Mouse (Mus musculus): ENCODE data around the gene Snx1. TPM values are rescaled to one million over a fixed set of nuclear protein-coding genes. Genes with fewer than 3 reads are reported as not detected.
A peak's percentile ranks its signal among the peaks of the same experiment; 100 is the strongest.

The Snx1 gene
- total RNA-seq, 2 experiments from 2014 or later, result 86.9 to 93.2 TPM

DNA sequence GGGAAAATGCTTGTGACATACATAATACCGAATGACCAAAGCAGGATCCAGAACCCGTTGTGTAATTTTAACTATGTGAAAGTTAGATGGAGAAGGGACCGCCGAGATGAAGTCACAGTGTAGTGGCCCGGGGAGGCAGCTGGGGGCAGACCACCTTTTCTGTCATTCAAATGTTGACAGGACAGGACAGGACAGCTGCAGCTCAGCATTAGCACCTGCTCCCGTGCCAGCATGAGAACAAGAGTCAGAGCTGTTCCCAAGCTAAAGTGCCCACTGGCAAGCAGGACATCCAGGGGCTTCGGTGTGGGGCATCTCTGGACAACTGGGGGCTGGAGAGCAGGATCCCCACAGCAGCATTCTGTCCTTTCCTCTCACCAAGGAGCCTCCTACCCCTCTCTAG is 39.3 kb downstream of the Snx1 start:
- no peak for DNase-seq

DNA sequence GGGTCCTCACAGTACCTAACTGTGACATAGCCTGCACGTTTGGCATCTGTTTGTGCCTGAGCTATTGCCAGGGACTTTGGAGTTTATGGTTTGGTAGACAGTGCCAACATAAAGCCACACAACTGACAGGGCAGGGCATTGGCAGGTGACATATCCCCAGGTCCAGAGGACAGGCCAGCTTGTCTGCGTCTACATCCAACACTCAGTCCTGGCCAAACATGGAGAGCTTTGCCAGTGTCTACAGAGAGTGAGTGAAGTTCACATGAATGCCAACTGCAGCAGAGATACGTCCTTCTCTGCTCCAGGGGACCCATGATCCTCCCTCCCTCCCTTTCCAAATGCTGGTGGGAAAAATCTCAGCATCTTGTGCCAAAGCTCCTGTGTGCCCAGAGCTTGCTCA is 42.2 kb downstream of the Snx1 start:
- DNase-seq, result no peak

DNA sequence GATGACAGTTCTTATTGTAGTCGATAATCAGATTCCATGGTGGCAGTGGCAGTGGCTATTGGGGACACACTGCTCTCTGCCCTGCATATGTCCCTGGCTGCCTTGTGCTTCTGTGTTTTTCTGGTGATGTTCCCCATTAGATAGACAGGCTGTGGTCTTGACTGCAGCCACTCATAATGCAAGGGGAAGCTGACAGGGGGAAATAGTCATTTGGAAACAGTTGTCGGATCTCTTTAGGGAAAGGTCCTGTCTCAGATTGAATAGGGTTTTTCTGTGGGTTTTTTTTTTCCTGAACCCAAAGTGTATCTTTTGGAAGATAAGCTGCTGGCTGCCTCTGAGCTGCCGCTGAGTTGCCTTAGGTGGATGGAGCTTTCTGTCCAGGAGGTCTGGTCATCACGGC is 44.4 kb downstream of the Snx1 start:
- DNase-seq, result no peak

DNA sequence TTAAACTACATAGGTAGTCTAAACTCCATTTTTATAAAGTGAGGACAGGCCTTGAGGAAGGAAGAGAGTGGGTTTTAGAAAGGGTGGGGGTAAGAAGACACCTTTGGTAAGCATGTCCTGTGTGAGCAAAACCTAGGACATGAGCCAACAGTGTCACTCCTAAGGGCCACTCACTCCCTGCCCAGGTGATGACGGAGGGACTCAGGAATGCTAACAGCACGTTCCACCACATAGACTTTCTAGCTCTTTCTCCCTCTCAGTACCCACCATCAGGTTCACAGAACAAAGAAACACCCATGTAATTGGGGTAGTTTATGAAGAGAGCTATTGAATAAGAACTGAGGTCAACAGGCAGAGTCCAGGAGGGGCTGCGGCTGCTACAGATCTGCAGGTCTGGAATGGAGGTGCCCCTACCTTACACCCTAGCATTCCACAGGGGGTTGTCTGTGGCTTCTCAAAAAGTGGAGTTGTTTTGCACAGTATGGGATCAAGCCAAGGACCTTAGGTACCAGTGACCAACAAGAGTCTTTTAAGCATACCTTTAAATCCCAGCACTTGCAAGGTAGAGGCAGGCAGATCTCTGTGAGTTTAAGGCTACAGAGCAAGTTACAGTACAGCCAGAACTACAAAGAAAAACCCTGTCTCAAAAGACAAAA is 45.5 kb downstream of the Snx1 start:
- no peak for DNase-seq

DNA sequence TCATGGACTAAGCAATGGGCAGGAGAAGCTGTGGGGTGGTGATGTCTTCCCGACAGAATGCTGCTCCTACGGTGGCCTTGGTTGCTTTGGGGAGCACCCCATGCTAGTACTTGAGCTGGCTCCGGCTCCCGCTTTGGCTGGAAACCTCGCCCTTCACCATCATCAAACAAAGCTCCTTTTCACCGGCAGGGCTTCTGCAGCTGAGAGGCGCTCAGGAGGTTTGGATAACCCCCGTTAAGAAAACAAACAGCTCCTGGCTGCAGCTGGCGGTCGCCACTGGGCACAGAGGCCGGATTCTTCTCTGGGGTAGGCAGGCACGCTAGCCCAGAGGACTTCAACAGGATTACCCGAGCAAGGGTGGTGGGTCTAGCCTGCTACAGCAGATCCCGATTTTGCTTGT is 47.9 kb downstream of the Snx1 start:
- peak in 1 of 2 experiments; percentile 39 for DNase-seq

DNA sequence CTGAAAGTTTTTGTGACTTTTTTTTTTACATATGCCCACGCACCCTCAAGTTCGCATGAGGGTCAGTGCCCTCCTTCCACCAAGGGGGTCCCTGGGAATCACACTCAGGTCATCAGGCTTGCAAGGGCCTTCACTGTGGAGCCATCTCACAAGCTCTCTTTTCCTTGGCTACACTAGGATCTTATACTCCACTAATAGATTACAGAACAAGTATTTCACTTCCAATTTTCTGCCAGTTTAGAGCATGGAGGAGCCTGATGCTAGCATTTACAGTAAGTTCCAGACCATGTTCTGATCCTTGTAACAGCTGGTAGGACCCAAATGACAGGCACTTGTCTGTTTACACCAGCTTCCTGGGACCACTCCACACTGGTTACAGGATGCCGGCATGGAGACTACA is 48.3 kb downstream of the Snx1 start:
- DNase-seq, result no peak

DNA sequence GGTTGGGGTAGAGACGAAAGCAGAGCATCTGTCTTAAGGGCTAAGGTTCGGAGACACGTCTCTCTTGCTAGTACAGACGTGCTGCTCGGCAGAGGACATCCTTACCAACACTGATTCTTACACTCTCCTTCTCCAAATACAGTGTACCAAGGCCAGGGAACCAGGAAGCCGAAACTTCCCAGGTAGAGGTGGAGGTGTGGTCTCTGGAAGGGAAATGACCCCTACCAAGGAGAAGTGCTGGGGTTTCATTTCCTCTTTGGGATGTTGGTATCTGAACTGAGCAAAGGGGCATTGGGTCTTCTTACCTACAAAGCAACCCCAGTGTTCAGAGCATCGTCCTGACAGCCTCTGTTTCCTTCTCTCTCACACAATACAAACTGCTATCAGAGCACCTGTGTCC is 53.6 kb downstream of the Snx1 start:
- DNase-seq, result no peak

DNA sequence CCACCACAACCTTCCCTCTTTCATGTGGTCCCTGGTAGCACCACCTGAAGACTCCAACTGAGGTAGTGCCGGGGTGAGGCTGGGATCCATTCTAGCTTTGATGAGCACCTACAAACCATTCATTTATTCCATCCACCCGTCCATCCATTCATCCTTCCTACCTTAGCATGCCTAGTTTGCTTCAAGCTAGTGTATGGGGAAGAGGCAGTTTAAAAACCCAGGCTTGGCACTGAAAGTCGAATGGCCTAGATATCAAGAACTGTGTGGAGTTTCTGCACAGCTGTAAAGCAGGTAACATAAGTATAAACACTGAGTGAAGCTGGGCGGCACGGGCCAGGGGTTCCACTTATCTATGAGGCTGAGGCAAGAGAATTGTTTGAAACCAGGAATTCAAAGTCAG is 56.2 kb downstream of the Snx1 start:
- DNase-seq, result no peak

DNA sequence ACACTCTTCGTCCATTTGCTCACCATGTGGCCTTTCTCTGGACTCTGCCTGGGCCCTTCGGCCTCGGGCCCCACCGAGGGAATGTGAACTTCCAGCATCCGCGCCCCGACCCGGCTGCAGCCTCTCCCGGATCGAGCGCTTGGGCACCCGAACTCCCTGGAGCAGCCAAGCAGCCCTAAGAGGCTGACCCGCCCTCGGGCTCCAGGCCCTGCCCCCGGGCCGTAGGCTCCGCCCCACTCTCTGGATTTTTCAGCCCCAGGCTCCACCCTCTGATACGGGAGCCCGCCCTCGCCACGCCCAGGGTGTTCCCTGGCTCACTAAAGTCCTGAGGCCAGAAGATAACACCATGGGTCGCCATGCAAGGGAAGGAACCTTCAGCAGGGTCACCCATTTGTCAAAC is 56.8 kb downstream of the Snx1 start, which contains the start of gene Snx22:
Gene Snx22, minus strand, starts transcription at position 137 of the 400 bp plus-strand sequence.
- DNase-seq, result peak; percentile 62 to 71

DNA sequence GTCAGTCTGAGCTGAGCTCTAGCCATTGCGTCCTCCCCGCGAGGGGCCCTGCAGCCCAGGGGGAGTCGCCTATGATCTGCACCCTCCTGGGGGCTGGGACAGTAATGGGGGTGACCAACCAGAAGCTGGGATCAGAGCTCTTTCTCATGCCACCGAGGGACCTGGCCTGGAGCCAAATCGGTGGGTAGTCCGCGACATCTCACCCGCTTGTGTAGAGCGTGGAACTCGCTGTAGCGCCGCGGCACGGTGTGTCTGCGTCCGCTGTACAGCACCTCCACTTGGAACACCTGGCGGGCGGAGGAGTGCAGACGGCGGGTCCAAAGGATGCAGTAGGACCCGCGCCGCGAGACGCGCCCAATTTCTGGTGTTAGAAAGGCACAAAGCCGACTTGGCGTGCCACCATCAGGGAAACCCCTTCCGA is 57.4 kb downstream of the Snx1 start:
- DNase-seq, result no peak

DNA sequence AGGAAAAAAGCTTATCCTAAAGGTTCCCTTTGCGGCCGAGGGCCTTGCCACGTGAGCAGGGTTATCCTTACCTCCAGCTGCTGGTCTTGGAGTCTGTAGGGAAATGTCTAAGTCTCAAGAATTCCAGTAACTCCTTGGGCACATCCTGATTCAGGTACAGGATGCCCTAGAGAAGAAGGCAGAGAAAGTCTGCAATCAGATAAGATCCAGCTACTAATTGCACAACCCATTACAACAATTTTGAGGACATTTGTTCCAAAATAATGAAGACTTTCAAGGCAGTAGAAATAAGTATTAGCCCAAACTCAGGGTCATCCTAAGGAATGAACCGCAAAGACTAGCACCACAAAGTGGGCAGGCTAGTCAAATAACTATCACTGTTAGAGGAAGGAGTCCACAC is 58.3 kb downstream of the Snx1 start:
- DNase-seq, result no peak

DNA sequence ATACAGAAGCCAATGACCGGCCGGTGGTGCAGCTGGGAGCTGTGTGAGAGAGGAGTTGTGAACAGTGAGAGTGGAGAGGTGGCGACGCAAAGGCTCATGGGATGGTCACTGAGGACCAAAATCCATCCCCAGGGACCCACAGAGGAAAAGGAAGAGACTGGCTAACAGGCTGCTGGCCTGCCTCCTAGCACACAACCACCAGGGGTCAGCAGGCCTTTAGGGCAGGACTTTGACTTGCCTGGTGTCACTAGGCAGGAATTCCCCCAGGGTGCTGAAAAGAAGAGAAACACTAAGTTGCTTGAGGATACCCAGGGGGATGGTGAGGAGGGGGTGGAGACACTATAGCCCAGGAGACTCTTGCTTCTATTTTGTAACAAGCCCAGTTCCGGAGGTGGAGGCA is 58.8 kb downstream of the Snx1 start:
- no peak for DNase-seq

DNA sequence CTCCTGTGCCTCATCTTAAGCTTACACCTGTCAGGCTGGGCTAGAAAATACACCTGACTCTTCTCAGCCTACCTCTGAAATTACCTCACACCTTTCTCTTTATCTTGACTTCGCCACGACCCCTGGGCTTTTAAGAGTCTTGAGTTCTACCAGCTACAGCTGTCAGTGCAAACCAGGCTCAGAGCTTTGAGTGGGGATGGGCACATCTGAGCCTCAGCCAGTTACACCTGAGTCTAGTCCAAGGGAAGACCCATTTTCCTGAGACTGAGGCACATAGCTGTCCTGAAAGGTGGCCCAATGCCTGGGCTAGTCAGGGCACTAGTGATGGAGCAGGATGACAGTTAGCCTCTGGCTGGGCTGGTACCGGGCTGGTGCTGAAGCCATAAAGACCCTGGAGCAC is 59.6 kb downstream of the Snx1 start:
- no peak for DNase-seq

DNA sequence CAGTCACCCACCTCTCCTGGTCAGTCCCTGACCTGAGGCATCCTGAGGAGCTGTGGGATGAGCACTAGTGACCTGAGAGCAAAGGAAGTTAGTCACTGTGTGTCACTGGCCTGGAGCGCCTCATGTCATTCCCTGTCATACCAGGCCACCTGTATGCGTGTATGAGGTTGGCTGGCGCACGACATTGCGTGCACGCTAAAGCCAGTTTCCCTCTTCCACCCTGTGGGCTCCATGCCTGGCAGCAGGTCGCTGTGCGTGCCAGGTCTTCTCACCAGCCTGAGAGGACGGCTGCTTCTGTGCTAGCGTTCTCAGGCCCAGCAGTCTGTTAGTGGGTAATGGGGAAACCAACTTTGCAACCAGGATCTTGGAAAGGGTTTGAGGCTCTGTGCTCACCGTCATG is 62.1 kb downstream of the Snx1 start:
- no peak for DNase-seq

DNA sequence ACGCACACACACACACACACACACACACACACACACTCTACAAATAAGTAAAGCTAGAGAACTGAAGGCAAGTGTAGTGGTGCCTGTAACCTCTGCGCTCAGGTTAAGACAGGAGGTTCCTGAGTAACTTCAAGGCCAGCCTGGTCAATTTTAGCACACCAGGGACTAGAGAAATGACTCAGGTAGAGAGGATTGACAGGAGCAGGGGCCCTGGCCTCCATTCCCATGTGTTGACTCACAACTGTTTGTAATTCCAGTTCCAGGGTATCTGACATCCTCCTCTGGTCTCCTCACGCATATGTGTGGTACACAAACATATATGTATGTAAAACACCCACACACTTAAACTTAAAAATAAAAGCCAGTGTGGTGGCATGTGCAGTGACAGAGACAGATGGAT is 62.9 kb downstream of the Snx1 start:
- no peak for DNase-seq

DNA sequence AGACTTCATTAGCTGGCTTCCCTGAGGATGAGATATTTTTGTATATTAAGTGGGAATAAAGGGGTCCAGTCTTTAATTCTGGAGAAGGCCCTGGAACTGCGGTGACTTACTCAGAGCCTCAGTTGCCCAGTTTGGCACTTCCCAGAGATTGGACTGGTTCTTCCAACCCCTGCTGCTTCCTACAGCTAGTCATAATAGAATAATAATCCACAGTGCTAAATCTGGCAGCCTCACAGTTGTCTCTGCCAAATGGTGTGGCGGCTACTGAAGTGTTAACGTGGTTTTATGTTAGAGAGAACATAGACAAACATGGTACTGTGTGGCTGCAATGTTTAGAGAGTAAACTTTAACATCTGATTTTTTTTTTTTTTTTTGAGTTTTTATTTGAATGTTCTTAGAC is 64.7 kb downstream of the Snx1 start:
- DNase-seq, result no peak

DNA sequence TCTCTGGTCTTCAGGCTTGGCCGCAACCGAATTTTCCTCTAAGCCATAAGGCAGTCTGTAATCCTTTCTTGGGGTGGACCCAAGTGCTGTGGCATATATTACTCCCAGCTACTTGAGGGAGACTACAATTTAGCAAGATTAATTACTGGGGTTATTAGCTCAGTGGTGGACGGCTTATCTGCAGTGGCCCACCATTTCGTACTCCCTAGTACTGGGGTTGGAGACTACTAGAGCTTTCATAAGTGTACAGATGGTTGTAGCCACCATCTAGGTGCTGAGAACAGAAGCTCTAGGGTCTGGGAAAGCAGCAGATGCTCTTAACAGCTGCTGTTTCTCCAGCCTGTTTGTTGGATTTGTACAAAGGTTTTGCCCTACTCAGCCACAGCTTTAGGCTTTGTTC is 65.4 kb downstream of the Snx1 start:
- no peak for DNase-seq

DNA sequence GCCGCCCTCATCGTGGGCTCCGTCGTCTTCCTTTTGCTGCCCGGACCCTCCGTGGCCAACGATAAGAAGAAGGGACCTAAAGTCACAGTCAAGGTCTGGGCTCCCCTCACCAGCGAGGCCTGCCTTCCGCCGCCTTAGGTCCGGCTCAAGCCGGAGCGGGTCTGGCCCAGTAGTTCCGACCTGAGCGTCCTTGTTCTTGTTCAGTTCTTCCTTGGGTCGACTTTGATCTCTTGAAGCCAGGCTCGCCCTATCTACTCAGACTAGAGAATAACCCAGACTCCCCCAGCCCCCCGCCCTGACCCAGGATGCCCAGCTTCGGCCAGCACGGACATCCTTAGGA is 66.1 kb downstream of the Snx1 start:
- DNase-seq, result no peak

DNA sequence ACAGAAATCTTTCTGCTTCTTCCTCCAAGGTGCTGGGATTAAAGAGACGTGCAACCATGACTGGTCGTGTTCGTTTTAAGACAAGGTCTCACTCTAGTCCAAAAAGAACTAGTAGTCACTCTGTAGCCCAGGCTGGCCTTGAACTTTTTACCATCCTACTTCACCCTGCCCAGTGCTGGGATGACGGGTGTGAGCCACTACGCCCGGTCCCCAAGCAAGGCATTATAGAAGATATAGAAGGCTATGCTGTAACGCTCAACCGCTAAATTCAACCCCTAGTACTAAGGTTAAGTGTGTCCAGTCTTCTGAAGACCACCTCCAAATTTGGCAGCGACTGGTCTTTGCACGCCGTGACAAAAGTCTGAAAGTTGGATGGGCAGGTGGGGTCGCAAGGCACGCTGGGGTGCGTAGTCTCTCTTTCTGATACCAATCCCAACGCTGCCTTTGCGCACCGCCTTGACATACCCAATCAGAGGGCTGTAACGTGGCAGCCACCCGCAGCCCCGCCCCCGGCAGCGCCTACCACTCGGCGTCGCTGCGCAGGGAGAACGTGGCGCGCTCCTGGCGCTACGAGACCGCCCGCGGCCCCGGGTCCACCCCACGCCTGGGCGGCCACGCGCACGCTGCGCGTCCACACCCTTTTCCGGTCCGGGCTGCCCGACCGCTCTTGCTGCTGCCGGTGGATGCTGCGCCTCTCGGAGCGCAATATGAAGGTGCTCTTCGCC is 66.6 kb downstream of the Snx1 start, which contains the start of gene Ppib:
Gene Ppib, plus strand, starts transcription at position 640 of the 725 bp plus-strand sequence.
- peak; percentile 98 to 99 for DNase-seq

DNA sequence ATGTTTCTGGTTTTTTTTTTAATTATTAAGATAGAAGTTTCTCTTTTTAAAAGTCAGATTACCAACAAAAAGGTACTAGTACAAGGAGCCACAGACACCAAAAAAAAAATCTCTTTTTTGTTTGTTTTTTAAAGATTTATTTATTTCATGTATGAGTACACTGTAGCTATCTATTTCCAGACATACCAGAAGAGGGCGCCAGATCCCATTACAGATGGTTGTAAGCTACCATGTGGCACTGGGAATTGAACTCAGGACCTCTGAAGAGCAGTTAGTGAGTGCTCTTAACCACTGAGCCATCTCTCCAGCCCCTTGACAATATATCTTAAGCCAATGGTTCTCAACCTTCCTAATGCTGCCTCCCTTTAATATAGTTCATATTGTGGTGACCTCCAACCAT is 72.8 kb downstream of the Snx1 start:
- DNase-seq, result no peak

DNA sequence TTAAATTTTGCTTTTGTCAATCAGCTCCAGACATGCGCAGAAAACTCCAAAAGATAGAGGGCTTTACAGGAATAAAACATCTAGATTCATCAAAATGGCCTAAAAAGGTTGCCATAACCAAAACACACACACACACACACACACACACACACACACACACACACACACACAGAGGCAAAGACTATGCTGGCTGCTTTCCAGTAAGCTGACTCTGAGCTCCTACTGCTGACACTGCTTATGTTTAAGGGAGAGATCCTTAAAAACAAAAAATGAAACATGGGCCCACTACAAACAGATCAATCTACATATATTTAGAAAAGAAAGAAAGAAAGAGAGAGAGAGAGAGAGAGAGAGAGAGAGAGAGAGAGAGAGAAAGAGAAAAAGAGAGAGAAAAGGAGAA is 73.7 kb downstream of the Snx1 start:
- DNase-seq, result no peak

DNA sequence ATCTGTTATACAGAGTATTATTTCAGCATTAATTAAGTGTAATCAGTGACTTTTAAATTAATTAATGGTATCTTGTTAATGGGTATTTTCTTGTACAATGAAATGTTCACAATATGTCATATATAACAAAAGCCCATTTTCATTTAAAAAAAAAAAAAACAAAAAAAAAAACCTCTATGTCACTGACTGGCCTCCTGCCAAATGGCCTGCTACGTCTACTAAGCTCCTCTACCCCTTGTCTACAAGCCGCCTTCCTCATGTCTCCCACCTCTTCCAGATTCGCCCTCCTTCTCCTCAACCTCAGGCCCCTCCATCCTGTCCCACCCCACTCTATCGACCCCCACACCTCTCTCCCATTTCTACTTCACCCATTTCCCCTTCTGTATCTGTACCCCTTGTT is 74.9 kb downstream of the Snx1 start:
- DNase-seq, result no peak

DNA sequence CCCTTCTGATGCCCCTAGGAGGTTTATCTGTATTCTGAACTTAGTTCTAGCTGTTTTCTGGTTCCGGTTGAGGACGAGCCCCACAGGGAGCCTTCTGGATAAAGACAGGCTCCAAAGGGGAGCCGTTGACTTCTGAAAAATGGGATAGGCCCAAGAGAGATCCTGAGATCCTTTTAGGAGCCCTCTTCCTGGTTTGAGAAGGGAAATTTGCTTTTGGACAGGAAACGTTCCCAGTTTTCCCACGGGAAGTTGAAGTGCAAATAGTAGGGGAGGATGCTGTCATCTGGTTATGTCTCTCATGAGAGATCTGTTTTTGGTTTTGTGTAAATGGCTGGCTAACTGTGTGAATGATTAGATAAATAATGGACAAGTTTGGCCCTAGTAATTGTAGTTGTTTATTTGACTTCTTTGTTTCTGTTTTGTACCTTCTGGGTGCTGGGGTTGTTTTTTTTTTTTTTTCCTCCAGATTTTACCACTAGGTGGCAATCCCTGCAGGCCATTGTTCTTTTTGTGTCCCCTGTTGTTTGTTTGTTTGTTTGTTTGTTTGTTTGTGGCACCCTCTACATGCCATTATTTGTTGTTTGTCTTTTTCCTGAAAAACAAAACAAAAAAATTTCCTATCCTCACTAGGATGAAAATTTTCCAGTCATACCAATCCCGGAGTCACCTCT is 76.3 kb downstream of the Snx1 start:
- DNase-seq, result no peak

DNA sequence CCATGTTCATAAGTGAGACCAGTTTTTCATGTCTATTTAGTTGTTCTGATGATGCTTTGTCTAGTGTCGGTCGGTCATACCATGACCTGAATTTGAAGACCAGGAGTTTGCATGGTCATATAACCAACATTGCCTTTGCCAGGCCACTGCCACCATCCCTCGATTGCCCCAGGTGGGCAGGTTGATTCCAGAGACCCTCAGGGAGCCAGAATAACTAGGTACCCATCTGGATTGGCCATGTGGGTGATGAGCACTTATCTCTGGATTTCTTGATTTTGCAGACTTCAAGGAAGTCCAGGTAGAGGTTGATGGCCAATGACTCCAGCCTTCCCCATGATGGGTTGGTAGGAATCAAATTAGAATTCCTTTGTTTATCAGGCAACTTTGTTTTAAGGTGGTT is 83.1 kb downstream of the Snx1 start:
- DNase-seq, result no peak

Measured in layer of hippocampus, postnatal 36 days (tissue).